Mouse (Mus musculus): ENCODE data around the gene Cobl.

DNA sequence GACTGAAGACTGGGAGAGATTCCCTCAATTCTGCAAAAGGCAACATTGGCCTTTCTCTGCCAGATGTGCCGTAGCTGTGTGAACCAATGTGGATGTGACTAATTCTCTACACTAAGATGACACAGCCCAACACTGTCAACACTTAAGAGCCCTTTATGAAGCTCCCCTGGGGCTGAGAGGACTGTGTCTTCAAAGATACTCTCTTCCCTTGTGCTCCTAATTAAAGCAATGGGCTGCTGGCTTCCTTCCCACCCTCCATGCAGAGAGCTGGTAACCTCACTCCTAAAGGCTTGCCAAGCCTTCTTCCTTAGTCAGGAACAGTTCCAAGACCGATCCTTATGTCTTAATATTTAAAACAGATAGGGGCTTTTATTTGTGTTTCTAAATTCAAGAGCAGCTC lies 79.9 kb downstream of the Cobl start:
- TF ChIP-seq TAL1 (IDR thresholded peaks at IDR 0.05; ENCODE audit: low read length) (no peak), GATA1 (IDR thresholded peaks at IDR 0.05; ENCODE audit: low read length) (no peak)
